Mouse (Mus musculus) liver, postnatal 0 days (tissue): Measurements from ENCODE around the gene Nme2. TPM values are rescaled to one million over a fixed set of nuclear protein-coding genes. Genes with fewer than 3 reads are reported as not detected.

Experiments
- ATAC-seq: fragments of 200-750 bp; cut with Nextera tagmentation; 2 replicates; pipeline ENCODE4 v1.8.0; 2017; ENCODE audit warnings: mild to moderate bottlenecking, moderate library complexity
- DNase-seq: peaks from one replicate; pipeline ENCODE4 v3.0.0-alpha.2; 2016
- H3K27ac ChIP-seq: fragments of 300-500 bp; sonication (generic); 2 replicates; pipeline ENCODE4 v1.5.1; 2014; ENCODE audit warnings: antibody characterized with exemption, moderate library complexity, mild to moderate bottlenecking, low read depth
- H3K27me3 ChIP-seq: fragments of 300-500 bp; sonication (generic); 2 replicates; pipeline ENCODE4 v1.6.1; 2014; ENCODE audit warnings: low read length, control low read depth, mixed read lengths; ENCODE audit not compliant: insufficient read depth
- H3K36me3 ChIP-seq: fragments of 300-500 bp; sonication (generic); replicated peaks from 2 replicates; pipeline ENCODE4 v1.6.1; 2014; ENCODE audit warnings: mild to moderate bottlenecking, control low read depth, low read length, moderate library complexity, mixed read lengths; ENCODE audit not compliant: insufficient read depth
- H3K4me1 ChIP-seq: fragments of 300-500 bp; sonication (generic); 2 replicates; pipeline ENCODE4 v1.6.1; 2014; ENCODE audit warnings: antibody characterized with exemption, mild to moderate bottlenecking, control low read depth; ENCODE audit not compliant: insufficient read depth
- H3K4me2 ChIP-seq: fragments of 300-500 bp; sonication (generic); 2 replicates; pipeline ENCODE4 v1.6.1; 2014; ENCODE audit warnings: low read depth, mild to moderate bottlenecking, low read length, moderate library complexity, mixed read lengths
- H3K4me3 ChIP-seq: fragments of 300-500 bp; sonication (generic); 2 replicates; pipeline ENCODE4 v1.5.1; 2014; ENCODE audit warnings: low read depth, low read length
- H3K9ac ChIP-seq: fragments of 300-500 bp; sonication (generic); replicated peaks from 2 replicates; pipeline ENCODE4 v1.6.1; 2014; ENCODE audit warnings: mild to moderate bottlenecking, moderate library complexity
- H3K9me3 ChIP-seq: fragments of 300-500 bp; sonication (generic); 2 replicates; pipeline ENCODE4 v1.6.1; 2016; ENCODE audit warnings: mild to moderate bottlenecking, control low read depth, low read length, mixed read lengths
- CTCF ChIP-seq: sonication (generic); IDR thresholded peaks from 2 replicates; pipeline ENCODE4 v1.5.1; 2016; ENCODE audit warnings: antibody characterized with exemption, low read depth
- EP300 ChIP-seq: IDR thresholded peaks from 2 replicates; pipeline ENCODE4 v1.6.1; 2016; ENCODE audit warnings: antibody characterized with exemption, low read depth, mild to moderate bottlenecking
- WGBS: fragments of 180-500 bp; shearing (Covaris S2); extraction: QIAGEN DNeasy Blood & Tissue Kit; methylation state at CpG from one replicate; pipeline ENCODE4 v1.1.7; 2014; ENCODE audit not compliant: insufficient replicate concordance; 5-methylcytosine and 5-hydroxymethylcytosine counted together
- polyA plus RNA-seq: library from polyadenylated mRNA; unstranded; fragments of >200 nt; fragmentation: Nextera tagmentation; extraction: Ambion mirVana; gene quantifications from 2 replicates; pipeline ENCODE4 v1.2.1, GENCODE M21; 2015

Nme2 gene
- polyA plus RNA-seq, 1 experiment from 2014 or later, result 166 TPM

- Histone ChIP-seq H3K9ac (no peak overlapping the region), H3K4me1 (0 out of 2 replicates have a peak, but pooled peaks cover 5% of the 10 kb centered on the region), H3K4me3 (no peak overlapping the region), H3K27ac (no peak overlapping the region), H3K36me3 (no peaks in the 10 kb centered on the region), H3K9me3 (no peaks in the 10 kb centered on the region), H3K27me3 (no peaks in the 10 kb centered on the region), H3K4me2 (no peak overlapping the region)
- WGBS, result 67% methylated on average over 5 of the region's 5 CpGs
- ATAC-seq (no peak), DNase-seq (no peak)
- TF ChIP-seq EP300 (no peak), CTCF (no peak)
Measured at GRCm38 (mm10) chr11:93985265-93985664, 29.2 kb upstream of the Nme2 start.

GRCm38 (mm10) chr11:93984619-93985018 is 28.6 kb upstream of the Nme2 start:
- H3K36me3 ChIP-seq, result no peaks in the 10 kb centered on the region
- H3K4me1 ChIP-seq, result 0 out of 2 replicates have a peak, but pooled peaks cover 5% of the 10 kb centered on the region
- no peak for ATAC-seq
- 82% methylated on average over 3 of the region's 3 CpGs for WGBS
- H3K4me3 ChIP-seq, result no peak overlapping the region
- no peak overlapping the region for H3K9ac ChIP-seq
- no peak for TF ChIP-seq CTCF
- TF ChIP-seq EP300, result no peak
- no peaks in the 10 kb centered on the region for H3K27me3 ChIP-seq
- no peaks in the 10 kb centered on the region for H3K9me3 ChIP-seq
- H3K27ac ChIP-seq, result no peak overlapping the region
- H3K4me2 ChIP-seq, result no peak overlapping the region
- no peak for DNase-seq

DNA sequence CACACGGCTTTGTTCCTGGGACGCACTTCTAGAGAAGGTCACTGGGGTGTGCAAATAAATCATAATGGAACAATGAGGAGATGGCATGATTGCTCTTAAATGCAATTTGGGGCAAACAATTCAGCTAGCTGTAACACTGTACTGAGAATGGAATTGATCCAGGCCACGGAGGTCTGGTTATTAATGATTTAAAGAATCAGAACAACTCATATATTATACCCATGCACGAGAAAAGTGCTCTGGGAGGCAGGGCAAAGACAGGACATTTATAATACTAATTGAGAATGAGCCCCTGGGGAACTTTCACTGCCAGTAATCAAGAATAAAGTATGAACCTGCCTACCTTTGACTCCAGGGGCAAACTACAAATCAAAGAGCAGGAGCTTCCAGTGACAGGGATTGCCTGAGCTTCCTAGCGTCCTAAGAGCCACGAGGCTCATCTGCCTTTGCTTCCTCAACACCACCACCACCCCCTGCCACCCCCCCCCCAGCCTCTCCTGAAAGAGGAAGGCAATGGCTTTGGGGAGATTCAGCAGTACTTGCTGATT is 23.5 kb upstream of the Nme2 start:
- ATAC-seq (no peak), DNase-seq (no peak)
- no peaks in the 10 kb centered on the region for H3K4me1 ChIP-seq
- H3K4me2 ChIP-seq, result no peak overlapping the region
- H3K9ac ChIP-seq, result no peak overlapping the region
- H3K27me3 ChIP-seq, result no peaks in the 10 kb centered on the region
- H3K27ac ChIP-seq, result no peak overlapping the region
- H3K9me3 ChIP-seq, result no peaks in the 10 kb centered on the region
- H3K4me3 ChIP-seq, result no peak overlapping the region
- TF ChIP-seq CTCF (no peak), EP300 (no peak)
- no peaks in the 10 kb centered on the region for H3K36me3 ChIP-seq
- 54% methylated on average over 6 of the region's 6 CpGs for WGBS

GRCm38 (mm10) chr11:93972951-93973350 is 16.9 kb upstream of the Nme2 start:
- Histone ChIP-seq H3K9me3 (no peaks in the 10 kb centered on the region), H3K4me3 (no peak overlapping the region), H3K27ac (no peak overlapping the region), H3K27me3 (no peaks in the 10 kb centered on the region), H3K36me3 (no peaks in the 10 kb centered on the region), H3K9ac (no peak overlapping the region), H3K4me2 (no peak overlapping the region), H3K4me1 (no peaks in the 10 kb centered on the region)
- TF ChIP-seq CTCF (no peak), EP300 (no peak)
- WGBS, result 83% methylated on average over 5 of the region's 5 CpGs
- DNase-seq (no peak), ATAC-seq (no peak)

- Histone ChIP-seq H3K4me2 (no peak overlapping the region), H3K4me3 (no peak overlapping the region), H3K27ac (no peak overlapping the region), H3K9ac (no peak overlapping the region), H3K36me3 (peaks cover 11% of the 10 kb centered on the region), H3K9me3 (no peaks in the 10 kb centered on the region), H3K4me1 (peaks cover 6% of the 10 kb centered on the region), H3K27me3 (no peaks in the 10 kb centered on the region)
- 67% methylated on average over 1 of the region's 1 CpGs for WGBS
- ATAC-seq (no peak), DNase-seq (no peak)
- no peak for TF ChIP-seq CTCF
- TF ChIP-seq EP300, result no peak
Measured at GRCm38 (mm10) chr11:93969799-93970198, 13.7 kb upstream of the Nme2 start.

DNA sequence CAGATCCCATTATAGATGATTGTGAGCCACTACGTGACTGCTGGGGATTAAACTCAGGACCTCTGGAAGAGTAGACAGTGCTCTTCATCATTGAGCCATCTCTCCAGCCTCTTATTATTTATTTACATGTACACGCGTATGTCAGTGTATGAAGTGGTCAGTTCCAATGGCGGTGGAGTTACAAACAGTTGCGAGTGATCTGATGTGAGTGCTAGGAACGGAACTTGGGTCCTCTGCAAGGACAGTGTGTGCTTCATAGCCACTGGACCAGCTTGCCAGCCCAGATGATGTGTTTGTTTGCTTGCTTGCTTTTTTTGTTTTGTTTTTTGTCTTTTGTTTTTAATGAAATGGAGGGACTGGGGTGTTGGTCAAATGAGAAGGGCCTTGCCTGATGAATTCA is 13.1 kb upstream of the Nme2 start:
- no peaks in the 10 kb centered on the region for H3K27me3 ChIP-seq
- 89% methylated on average over 6 of the region's 6 CpGs for WGBS
- H3K4me2 ChIP-seq, result no peak overlapping the region; the same call in 1 of the 2 replicates
- H3K4me1 ChIP-seq, result peaks cover 6% of the 10 kb centered on the region
- ATAC-seq, result no peak
- TF ChIP-seq EP300 (no peak), CTCF (no peak)
- peak overlapping the region; percentile 65; the same call in 1 of the 2 replicates for H3K4me3 ChIP-seq
- H3K27ac ChIP-seq, result no peak overlapping the region
- no peaks in the 10 kb centered on the region for H3K9me3 ChIP-seq
- DNase-seq, result no peak
- H3K9ac ChIP-seq, result no peak overlapping the region
- peaks cover 11% of the 10 kb centered on the region for H3K36me3 ChIP-seq

- ATAC-seq, result no peak
- Histone ChIP-seq H3K27ac (no peak overlapping the region), H3K4me1 (peaks cover 6% of the 10 kb centered on the region), H3K27me3 (no peaks in the 10 kb centered on the region), H3K36me3 (peaks cover 15% of the 10 kb centered on the region), H3K4me3 (peak overlapping the region; percentile 65), H3K9ac (0 out of 2 replicates have a peak overlapping the region, but pooled peaks have one; percentile 5), H3K4me2 (peak overlapping the region; percentile 81), H3K9me3 (no peaks in the 10 kb centered on the region)
- TF ChIP-seq EP300 (no peak), CTCF (no peak)
- WGBS, result 42% methylated on average over 6 of the region's 6 CpGs
- DNase-seq, result no peak
Measured at GRCm38 (mm10) chr11:93968848-93969128, 12.7 kb upstream of the Nme2 start.
